Comparison of ENCODE assay signal across 9 mouse cellular contexts in genomic region chr14:13917630-13918029, GRCm38 (mm10). TPM values are rescaled to one million over a fixed set of nuclear protein-coding genes. Genes with fewer than 3 reads are reported as not detected.
DNase-seq lines count a peak whose midpoint lies in the region; ATAC-seq and TF ChIP-seq lines count a peak whose summit lies in the region.
"Had no signal": no experiment of that assay in that cellular context is flagged by ENCODE, and none has a peak within 500 bp of the region (broad histone marks: within the 10 kb centered on the region; RNA-seq: fewer than 3 reads in every experiment).

No protein-coding gene starts in this region.

- H3K4me3 ChIP-seq in kidney, embryonic 16.5 days (ENCODE audit: low read length), result no peak overlapping the region
- no peak overlapping the region for H3K4me3 ChIP-seq in limb, embryonic 14.5 days (replicated peaks; ENCODE audit: low read length)
- H3K4me3 ChIP-seq in neural tube, embryonic 15.5 days (replicated peaks), result no peak overlapping the region

- no peak overlapping the region for H3K9ac ChIP-seq in kidney, embryonic 16.5 days (replicated peaks; ENCODE audit: low read length)
- H3K9ac ChIP-seq in limb, embryonic 14.5 days (ENCODE audit: low read depth, low read length, severe bottlenecking), result no peak overlapping the region
- H3K9ac ChIP-seq in neural tube, embryonic 15.5 days (replicated peaks), result no peak overlapping the region

- WGBS in kidney, embryonic 16.5 days, result 32% methylated on average over 3 of the region's 3 CpGs
- WGBS in limb, embryonic 14.5 days, result 35% methylated on average over 3 of the region's 3 CpGs
- WGBS in neural tube, embryonic 15.5 days, result 28% methylated on average over 3 of the region's 3 CpGs

- ATAC-seq in kidney, embryonic 16.5 days (ENCODE audit: low FRiP score, low TSS enrichment), result peak; percentile 84; the same call in 1 of the 2 replicates
- ATAC-seq in limb, embryonic 14.5 days (ENCODE audit: low FRiP score, low read depth), result peak; percentile 63
- ATAC-seq in neural tube, embryonic 15.5 days (ENCODE audit: low FRiP score), result peak; percentile 87; the same call in 1 of the 2 replicates
- no peak for ATAC-seq in monocyte, adult 5-6 weeks (replicated peaks; ENCODE audit: insufficient number of reproducible peaks, low FRiP score, low TSS enrichment, poor library complexity, severe bottlenecking)

- no peaks in the 10 kb centered on the region for H3K36me3 ChIP-seq in kidney, embryonic 16.5 days (ENCODE audit: insufficient read depth, low read length)
- no peaks in the 10 kb centered on the region for H3K36me3 ChIP-seq in limb, embryonic 14.5 days (ENCODE audit: control insufficient read depth, insufficient read depth, low read length)
- H3K36me3 ChIP-seq in neural tube, embryonic 15.5 days, result no peaks in the 10 kb centered on the region

- no peak overlapping the region for H3K27ac ChIP-seq in kidney, embryonic 16.5 days (ENCODE audit: low read length)
- no peak overlapping the region for H3K27ac ChIP-seq in limb, embryonic 14.5 days (replicated peaks; ENCODE audit: low read depth, low read length)
- no peak overlapping the region for H3K27ac ChIP-seq in neural tube, embryonic 15.5 days (replicated peaks)

- peak; percentile 77 for DNase-seq in CD4-positive, CD25-positive, alpha-beta regulatory T cell, adult 2 months (ENCODE audit: low read depth, low spot score)
- peak; percentile 44 for DNase-seq in MEL-GATA-1-ER (ENCODE audit: extremely low read depth, low read depth)
- DNase-seq in cerebellum, adult 8-10 months, result peak; percentile 52
- DNase-seq in frontal cortex, postnatal 10 days (ENCODE audit: low spot score in 2 of 2), result peak; percentile 28 to 51
- DNase-seq in limb, embryonic 14.5 days (ENCODE audit: low spot score), result peak; percentile 95

- H3K4me2 ChIP-seq in kidney, embryonic 16.5 days (replicated peaks; ENCODE audit: low read depth, low read length), result no peak overlapping the region
- no peak overlapping the region for H3K4me2 ChIP-seq in limb, embryonic 14.5 days (replicated peaks; ENCODE audit: low read depth, low read length, severe bottlenecking)
- no peak overlapping the region for H3K4me2 ChIP-seq in neural tube, embryonic 15.5 days

- no peaks in the 10 kb centered on the region for H3K27me3 ChIP-seq in kidney, embryonic 16.5 days (ENCODE audit: insufficient read depth, low read length)
- H3K27me3 ChIP-seq in limb, embryonic 14.5 days (ENCODE audit: control insufficient read depth, insufficient read depth, low read length), result no peaks in the 10 kb centered on the region
- H3K27me3 ChIP-seq in neural tube, embryonic 15.5 days (replicated peaks), result no peaks in the 10 kb centered on the region

- H3K4me1 ChIP-seq in kidney, embryonic 16.5 days (ENCODE audit: insufficient read depth, low read length), result no peaks in the 10 kb centered on the region
- no peaks in the 10 kb centered on the region for H3K4me1 ChIP-seq in limb, embryonic 14.5 days (ENCODE audit: control insufficient read depth, insufficient read depth, low read length)
- no peaks in the 10 kb centered on the region for H3K4me1 ChIP-seq in neural tube, embryonic 15.5 days

- H3K9me3 ChIP-seq in kidney, embryonic 16.5 days (ENCODE audit: low read length), result no peaks in the 10 kb centered on the region
- no peaks in the 10 kb centered on the region for H3K9me3 ChIP-seq in limb, embryonic 14.5 days (ENCODE audit: control insufficient read depth, low read length)
- no peaks in the 10 kb centered on the region for H3K9me3 ChIP-seq in neural tube, embryonic 15.5 days (replicated peaks)

- no peak for TF ChIP-seq POLR2A in limb, embryonic 14.5 days (IDR thresholded peaks at IDR 0.05; ENCODE audit: borderline replicate concordance, extremely low read depth, insufficient read depth, insufficient read length)

RNA-seq across cellular contexts. Expression of gene Gm281, which starts 3.4 kb away (rescaled TPM):
- polyA plus RNA-seq in kidney, embryonic 16.5 days (2015; fragmentation: Nextera tagmentation; extraction: Ambion mirVana), result not detected in 2 replicates
- polyA plus RNA-seq in limb, embryonic 14.5 days (2012; rRNA removed), result 0.03 TPM in 1 of 2 replicates, not detected in the other
- 0.08 TPM in 2 replicates for polyA plus RNA-seq in limb, embryonic 14.5 days (2014; fragmentation: Nextera tagmentation; extraction: Ambion mirVana)
- polyA plus RNA-seq in neural tube, embryonic 15.5 days (2015; fragmentation: Nextera tagmentation; extraction: Ambion mirVana), result not detected in 2 replicates
- not detected in 3 replicates for total RNA-seq in monocyte, adult 5-6 weeks (2017)
- total RNA-seq: left cerebral cortex, postnatal 36 days had no signal

RNA-seq across cellular contexts. Expression of gene Atxn7, which starts 43.6 kb away (rescaled TPM):
- polyA plus RNA-seq in kidney, embryonic 16.5 days (2015; fragmentation: Nextera tagmentation; extraction: Ambion mirVana), result 3.4 and 4.4 TPM in 2 replicates
- polyA plus RNA-seq in limb, embryonic 14.5 days (2012; rRNA removed), result 18.7 and 26.7 TPM in 2 replicates
- 6.4 and 8.8 TPM in 2 replicates for polyA plus RNA-seq in limb, embryonic 14.5 days (2014; fragmentation: Nextera tagmentation; extraction: Ambion mirVana)
- polyA plus RNA-seq in neural tube, embryonic 15.5 days (2015; fragmentation: Nextera tagmentation; extraction: Ambion mirVana), result 3.2 and 3.3 TPM in 2 replicates
- total RNA-seq in monocyte, adult 5-6 weeks (2017), result 19.9 to 58.0 TPM (median 36.9 TPM) in 3 replicates

RNA-seq across cellular contexts. Expression of gene Thoc7, which starts 44.0 kb away (rescaled TPM):
- 155 and 170 TPM in 2 replicates for polyA plus RNA-seq in kidney, embryonic 16.5 days (2015; fragmentation: Nextera tagmentation; extraction: Ambion mirVana)
- polyA plus RNA-seq in limb, embryonic 14.5 days (2012; rRNA removed), result 89.4 and 116 TPM in 2 replicates
- 194 and 195 TPM in 2 replicates for polyA plus RNA-seq in limb, embryonic 14.5 days (2014; fragmentation: Nextera tagmentation; extraction: Ambion mirVana)
- polyA plus RNA-seq in neural tube, embryonic 15.5 days (2015; fragmentation: Nextera tagmentation; extraction: Ambion mirVana), result 187 and 210 TPM in 2 replicates
- total RNA-seq in monocyte, adult 5-6 weeks (2017), result 86.1 to 133 TPM (median 114 TPM) in 3 replicates

Comparison
In these comparisons a context has a peak if more than half of its experiments do, and no peak if none do; other contexts are left out.
1. DNase-seq: peak in every context shown above with its lines; median percentile 95 in limb, embryonic 14.5 days; 77 in CD4-positive, CD25-positive, alpha-beta regulatory T cell, adult 2 months; 52 in cerebellum, adult 8-10 months; 44 in MEL-GATA-1-ER; 40 in frontal cortex, postnatal 10 days.